Mouse (Mus musculus) right cerebral cortex, postnatal 14 days (tissue): ENCODE measurements around the gene Klhl5.
A peak's percentile ranks its signal among the peaks of the same experiment; 100 is the strongest.

Source experiments
- DNase-seq: peaks from one replicate; pipeline ENCODE4 v3.0.0; 2022

The Klhl5 gene

DNA sequence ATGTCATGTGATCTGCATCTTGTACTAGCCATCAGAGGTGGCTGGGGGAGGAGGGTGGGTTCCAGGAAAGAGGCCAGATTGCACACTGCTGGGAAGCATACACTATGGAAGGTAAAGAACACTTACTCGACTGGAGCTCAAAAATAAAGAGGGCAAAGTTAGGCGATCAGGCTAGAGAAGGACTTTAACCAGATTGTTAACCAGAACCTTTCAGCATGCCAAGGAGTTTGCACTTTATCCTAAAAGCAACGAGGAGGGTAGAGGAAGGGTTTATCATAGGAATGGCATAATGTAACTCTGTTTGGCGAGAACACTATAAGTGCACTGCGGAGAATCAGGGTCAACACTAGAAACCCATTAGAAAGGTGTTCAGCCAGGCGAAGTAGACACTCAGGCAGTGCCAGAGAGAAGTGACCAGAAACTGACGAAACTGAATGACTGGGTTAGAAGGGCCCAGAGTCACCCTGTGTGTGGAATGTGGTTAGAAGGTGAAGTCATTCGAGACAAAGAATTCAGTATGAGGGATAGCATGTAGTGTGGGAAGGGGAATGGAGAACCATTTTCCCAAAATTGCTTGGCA lies 43.1 kb downstream of the Klhl5 start:
- no peak for DNase-seq

DNA sequence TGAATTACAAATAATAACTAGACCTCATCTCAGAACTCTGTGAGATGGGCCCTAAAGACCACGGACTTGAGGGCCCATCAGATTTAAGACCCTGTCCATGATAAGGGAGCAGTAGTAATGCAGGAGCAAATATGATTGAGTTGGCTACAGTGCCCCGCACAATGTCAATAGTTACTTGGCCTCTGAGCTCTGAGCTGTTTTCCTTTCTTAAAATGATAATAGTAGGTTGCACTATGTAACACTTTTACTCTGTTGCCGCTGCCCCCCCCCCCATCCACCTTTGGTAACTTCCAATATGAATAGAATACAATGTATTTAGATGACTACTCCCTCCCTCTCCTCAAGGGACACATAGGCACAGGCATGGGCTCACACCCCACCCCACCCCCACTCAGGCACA lies 43.9 kb downstream of the Klhl5 start:
- no peak for DNase-seq

DNA sequence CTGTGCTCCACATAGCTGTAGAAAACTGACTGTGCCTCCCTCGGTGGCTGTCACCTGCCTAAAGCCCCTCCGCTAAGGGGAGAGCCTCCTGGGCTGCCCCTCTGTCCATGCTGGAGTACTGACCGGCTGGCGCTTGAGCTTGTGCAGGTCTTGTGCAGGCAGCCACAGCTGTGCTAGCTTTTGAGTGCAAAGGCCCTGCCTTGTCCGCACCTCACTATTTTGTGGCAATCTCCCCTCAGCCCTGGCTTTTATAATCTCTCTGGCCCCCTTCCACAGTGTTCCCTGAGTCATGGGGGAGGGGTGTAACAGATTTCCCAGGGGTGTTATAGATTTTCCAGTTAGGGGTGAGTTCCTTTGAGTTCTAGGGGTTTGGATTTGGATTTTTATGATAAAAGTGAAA lies 44.4 kb downstream of the Klhl5 start:
- no peak for DNase-seq

DNA sequence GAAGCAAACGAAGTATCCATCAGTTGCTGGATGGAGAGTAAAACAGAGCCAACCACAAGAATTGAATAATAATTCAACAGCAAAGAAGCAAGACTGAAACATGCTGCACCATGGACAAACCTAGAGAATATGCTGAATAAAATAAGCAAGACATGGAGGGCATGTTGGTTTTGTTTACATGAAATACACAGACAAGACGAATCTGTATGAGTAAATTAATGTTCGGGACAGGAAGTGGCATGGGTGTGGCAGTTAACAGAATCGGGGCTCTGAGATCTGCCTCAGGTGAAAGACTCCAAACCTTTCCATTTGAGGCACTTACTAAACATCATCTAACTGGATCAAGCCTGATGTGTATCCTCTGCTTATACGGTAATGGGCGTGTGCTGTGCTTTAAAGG lies 46.9 kb downstream of the Klhl5 start:
- DNase-seq, result no peak

DNA sequence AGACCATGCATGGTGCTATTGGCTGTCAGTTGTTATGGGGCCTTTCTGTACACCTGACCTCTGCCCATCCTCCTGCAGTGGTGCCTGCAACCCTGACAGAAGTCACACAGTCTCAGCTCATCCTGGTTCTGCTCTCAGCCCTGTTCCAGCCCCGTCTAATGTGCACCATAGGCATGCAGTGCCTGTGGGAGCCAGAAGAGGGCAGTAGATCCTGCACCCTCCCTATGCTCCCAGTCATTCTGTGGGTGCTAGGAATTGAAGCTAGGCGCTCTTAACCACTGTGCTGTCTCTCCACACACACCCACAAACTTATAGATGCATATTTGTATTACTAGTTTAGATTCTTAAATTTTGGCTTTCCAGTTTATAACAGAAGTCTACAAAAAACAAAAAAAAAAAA lies 49.5 kb downstream of the Klhl5 start:
- no peak for DNase-seq

DNA sequence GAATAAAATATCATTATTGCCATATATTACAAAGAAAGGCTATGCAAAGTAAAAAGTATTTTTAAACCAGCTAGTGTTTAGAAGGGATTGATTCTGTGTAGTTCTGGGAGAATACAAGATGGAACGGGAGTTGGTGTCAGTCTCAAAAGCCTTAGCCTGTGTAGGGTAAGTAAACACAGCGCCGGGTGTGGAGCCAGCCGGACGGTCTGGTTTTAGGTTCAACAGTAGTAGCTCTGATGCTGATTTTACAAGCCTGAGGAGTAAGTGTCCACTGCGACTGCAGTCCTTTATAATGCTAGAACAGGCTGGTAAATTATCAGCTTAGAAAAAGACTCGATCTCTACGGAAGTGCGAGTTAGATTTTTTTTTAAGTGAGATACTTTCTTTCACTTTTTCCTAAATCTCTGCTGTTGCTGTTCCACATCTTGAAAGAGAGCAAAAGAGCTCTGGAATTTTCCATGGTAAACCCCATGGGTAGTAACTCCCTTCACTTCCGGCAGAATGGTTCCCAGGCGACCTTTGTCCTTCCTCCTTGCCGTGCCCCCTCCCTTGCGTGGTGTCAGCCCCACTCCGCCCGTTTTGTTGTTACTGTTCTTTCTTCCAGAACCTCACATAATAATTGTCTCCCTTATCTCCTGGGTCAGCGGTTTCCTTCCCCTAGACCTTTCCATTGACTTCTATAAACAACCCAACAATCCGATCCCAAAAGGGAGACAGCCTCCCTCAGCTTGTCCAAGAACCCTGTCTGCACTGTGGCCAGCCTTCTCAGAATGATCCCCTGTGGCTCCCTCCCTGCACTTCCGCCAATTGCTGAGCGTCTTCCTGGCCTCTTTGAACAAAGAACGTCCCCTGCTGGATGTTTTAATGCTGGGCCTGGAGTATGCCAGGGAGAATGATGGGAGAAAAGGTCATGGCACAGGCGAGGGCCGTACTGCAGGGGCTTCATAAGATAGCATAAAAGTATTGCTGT lies 50.4 kb downstream of the Klhl5 start:
- no peak for DNase-seq

DNA sequence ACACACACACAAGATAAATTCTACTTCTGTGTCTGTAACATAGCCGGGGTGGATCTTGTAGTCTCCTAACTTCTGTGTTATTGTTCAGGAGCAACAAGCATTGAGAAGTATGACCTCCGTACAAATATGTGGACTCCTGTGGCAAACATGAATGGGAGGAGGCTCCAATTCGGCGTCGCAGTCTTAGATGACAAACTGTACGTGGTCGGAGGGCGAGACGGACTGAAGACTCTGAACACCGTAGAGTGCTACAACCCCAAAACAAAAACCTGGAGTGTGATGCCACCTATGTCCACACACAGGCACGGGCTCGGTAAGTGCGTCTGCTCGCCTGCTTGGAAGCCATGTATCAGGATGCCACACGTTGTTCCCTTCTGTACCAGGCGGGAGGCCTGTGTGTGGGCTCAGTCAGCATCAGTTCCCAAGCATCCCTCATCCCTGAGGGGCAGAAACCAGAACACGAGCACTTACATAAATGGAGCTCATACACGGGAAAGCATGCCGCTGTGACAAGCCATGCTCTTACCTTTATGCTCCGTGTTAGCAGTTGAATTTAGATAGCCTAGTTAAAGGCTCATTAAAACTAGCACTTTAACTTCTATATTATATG lies 51.5 kb downstream of the Klhl5 start:
- no peak for DNase-seq

DNA sequence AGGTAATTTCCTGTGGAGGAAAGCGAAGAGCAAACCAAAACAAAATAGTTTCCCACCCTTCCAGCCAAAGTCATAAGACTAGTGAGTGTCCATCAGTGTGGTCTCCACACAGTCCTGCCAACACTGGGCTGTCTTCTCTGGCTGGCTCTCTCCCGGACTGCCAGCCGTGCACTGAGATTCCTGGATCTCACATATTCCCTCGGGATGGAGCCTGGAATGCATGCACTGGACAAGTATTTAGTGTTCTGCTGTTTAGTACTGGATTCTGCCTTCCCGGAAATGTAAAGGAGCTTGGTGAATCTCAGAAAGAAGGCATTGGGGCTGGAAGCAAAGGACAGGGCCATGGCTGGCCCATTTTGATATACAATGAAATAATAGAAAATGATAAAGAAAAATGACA lies 55.7 kb downstream of the Klhl5 start:
- DNase-seq, result no peak

DNA sequence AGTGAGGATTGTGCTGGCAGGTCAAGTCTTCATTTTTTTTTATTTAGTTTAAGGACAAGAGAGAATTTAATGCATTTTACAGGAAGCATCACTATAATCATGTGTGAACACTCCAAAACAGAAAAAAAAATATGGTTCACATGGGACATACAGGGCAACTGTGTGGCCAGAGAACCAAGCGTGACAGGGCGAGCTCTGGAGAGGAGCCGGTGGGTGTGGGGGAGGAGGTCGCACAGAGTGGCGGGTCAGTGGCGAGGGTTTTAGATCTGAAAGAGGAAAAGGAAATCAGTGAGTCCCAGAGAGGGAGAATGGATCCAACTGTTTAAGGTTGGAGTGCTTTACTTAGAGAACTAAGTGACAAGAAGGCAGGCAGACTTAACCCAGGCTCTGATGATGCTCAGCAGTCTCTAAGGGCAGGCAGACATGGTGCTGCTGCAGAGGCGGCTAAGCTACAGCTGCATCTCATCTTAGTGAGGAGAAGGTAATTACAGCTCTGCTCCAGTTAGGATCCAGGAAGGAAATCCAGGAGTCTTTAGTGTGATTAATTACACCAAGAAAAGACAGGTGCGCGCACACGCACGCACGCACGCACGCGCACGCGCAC lies 56.3 kb downstream of the Klhl5 start:
- no peak for DNase-seq

DNA sequence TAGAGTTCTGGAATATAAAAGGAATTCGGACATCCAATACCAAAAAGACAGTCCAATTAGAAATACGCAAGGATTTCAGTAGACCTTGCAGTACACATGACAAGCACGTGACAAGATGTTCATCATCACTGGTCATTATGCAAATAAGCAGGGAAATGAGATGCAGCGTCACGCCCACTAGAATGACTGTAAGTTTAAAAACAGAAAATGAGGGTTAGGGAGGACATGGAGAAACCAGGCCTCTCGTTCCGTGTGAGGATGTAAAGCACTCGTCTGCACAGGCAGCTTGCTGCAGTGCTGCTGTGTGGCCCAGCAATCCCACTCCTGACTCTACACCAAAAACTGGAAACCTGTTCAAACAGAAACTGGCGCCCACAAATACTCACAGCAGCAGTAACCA lies 62.9 kb downstream of the Klhl5 start:
- no peak for DNase-seq

DNA sequence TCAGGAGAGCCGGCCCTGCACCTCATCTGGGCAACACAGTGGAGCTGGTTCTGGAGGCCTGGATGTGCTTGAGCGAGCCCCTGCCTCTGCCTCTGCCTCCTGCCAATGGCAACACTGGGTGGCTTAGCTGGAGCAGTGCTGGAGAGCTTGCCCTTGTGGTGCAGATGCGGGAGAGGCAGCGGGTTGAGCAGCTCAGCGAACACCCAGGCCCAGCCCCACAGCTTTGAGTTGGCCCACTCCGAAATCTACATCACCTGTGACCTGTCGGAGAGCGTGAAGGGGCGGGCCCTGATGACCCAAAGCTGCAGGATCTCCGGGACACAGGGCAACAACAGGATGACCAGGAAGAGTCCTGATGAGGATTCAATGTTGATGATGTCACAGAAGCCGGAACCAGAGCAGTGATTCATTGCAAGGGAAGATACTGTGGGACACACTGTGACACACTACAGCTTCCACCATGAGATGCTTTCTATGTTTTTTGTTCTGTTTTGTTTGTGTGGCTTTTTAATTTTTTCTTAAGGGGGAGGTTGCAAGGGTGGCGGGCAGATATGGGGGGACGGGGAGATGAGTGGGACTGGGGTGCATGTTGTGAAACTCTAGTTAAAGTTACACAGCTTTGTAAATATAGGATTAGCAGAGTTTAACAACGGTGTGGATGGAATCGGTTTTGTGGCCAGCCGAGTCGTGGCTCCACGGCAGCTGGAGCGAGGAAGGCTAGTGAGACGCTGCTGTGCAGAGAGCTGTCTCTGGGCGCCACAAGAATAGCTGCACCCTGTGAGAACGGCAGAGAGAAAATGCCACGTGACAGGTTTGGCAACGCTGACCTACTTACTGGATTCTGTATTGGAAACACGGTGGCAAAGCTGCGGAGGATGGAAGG lies 67.9 kb downstream of the Klhl5 start:
- peak; percentile 63 for DNase-seq

DNA sequence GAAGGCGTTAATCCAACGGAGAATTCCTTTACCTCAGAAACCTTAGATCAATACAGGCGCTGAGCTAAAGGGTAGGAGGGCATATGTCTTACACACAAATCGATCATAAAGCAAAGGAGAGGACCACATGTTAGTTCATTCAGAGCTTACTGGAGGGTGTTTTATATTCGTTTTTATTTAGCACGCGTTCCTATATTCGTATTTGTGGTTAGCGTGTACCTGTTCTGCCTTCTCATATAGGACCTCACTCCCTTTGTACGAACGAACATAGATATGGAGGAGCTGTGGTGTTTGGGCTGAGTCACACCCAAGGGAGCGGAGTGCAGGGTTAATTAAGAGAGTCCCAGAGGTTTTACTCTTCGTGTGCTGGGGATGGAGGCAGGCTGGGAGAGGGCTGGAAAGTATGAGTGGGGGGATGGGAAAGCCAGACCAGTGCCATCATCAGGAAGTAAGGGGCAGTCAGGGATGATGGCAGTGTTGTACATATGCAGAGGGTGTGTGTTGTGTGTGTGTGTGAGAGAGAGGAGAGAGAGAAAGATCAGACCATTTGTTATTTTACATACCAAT lies 68.7 kb downstream of the Klhl5 start:
- no peak for DNase-seq

DNA sequence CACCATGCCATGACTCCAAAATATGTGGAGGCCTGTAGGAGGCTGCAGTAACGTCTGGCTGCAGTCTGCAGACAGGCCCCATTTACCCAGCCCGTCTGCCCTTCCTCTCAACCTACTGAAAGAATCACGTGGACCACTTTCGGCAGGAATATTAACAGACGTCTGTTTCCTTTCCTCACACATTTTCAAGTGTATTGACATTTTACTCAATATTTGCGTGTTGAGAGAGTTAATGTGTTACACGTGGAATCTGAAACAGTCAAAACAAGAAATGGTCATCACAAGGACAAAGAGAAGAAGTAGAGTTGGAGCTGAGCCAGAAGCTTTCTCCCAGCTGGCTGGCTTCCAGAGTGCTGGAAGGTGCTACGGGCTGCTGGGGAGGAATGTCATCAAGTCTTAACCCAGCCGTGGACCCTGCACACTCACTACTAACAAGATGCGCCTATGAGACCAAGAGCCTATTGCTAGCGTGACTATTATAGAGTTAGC lies 69.7 kb downstream of the Klhl5 start:
- no peak for DNase-seq

DNA sequence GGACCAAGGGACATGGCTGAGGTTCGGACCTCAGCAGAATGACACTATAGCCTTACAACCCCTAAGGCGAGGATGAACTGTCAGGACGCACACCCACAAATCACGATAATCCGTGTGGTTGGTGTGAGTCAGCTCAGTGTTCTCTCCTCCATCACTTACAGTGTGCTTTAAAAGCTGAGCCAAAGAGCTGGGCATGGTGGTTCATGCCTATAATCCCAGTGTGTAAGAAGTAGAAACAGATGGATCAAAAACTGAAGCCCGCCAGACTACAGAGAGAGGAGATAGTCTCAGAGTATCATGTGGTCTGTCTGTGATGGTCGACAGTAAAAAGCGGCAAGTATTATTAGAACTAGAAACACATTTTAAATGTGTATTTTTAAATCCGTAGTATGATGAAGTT lies 71.1 kb downstream of the Klhl5 start:
- no peak for DNase-seq

DNA sequence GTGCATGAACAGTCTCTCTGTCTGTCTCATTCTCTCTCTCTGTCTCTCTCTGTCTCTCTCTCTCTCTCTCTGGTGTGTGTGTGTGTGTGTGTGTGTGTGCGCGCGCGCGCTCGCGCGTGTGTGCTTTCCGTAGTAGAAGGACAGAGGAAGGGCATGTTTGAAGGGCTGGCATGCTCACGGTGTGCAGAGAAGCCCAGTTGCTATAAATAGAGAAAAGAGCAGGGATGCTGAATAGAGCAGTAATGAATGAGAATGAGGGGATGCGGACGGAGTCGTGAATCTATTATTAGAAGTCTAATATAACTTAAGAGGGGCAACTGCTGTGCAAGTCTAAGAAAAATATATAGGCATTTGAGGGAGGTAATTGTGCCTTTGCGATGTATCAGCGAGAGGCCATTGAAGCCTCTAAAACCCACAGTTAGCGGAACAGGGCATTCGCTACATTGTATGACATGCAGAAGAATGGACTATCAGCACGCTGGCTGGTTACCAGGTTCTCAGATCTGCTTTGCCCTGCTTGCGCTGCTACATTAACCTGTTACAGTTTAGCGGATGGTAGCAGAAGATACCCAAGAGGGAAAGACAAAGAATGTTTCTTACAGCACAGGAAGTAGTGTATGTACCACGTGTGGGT lies 73.9 kb downstream of the Klhl5 start:
- no peak for DNase-seq

DNA sequence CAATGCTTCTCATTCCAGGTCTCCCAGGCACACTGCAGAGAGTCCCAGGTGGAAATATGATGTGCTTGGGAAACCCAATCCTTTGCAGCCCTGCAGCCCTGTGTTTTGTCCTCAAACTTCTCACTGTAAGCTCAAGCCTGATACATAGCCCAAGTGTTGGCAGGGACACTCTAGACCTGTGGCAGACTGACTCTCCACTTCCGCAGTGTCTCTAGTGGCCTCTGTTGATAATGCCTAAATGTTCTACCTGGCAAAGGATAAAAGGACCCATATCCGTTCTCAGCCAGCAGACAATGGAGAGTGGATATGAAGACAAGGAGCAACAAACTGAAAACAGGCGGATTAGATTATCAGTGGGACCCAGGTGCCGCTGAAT lies 74.4 kb downstream of the Klhl5 start:
- DNase-seq, result no peak

DNA sequence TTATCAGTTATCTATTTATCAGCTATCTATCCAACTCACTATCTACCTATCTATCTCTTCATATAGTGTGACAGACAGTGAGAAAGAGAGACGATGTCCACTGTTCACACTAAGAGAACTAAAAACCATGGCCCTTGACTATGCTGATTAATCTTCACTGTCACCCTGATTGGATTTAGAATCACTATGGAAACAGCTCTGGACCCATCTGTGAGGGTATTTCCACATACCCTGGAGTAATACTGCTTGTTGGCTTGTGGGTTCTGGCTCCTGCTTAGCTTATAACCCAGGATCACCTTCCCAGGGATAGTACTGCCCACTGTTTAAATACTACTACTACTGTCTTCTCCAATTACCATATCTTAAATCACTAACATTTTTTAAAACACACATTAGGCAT lies 74.9 kb downstream of the Klhl5 start:
- no peak for DNase-seq

DNA sequence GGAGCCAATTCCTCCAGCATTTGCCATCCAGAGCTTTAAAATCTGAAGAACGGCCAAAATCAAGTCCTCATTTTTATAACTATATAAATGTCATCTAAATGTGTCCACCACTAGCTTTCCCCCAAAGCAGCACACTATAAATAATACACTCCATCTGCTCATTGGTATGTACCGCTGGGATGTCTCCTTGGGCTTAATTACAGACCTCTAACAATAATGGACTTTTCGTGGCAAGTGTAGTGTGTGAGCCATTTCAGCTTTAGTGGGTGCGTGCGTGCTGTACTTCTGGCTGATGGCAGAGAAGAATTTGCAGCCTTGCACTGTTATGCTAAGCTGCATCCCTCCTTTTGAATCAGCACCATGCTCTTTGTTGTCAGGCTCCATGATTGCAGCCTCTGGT lies 84.3 kb downstream of the Klhl5 start:
- DNase-seq, result no peak

DNA sequence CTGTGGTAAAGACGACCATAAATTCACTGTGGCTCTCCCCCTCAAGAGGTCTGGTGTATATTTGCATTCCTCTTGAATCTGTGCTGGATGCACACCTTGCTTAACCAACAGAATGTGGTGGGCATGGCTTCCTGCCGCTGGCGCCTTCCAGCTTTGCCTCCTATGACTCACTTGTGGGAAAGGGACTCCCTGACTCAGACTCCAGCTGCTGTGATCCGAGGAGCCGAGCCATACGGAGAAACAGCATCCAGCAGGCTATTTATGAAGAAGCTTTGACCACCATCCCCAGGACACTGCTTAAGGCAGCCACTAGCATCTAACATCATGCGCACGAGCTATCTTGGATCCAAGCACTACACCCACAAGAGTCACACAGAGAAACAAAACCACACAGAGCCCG lies 87.1 kb downstream of the Klhl5 start:
- DNase-seq, result no peak

DNA sequence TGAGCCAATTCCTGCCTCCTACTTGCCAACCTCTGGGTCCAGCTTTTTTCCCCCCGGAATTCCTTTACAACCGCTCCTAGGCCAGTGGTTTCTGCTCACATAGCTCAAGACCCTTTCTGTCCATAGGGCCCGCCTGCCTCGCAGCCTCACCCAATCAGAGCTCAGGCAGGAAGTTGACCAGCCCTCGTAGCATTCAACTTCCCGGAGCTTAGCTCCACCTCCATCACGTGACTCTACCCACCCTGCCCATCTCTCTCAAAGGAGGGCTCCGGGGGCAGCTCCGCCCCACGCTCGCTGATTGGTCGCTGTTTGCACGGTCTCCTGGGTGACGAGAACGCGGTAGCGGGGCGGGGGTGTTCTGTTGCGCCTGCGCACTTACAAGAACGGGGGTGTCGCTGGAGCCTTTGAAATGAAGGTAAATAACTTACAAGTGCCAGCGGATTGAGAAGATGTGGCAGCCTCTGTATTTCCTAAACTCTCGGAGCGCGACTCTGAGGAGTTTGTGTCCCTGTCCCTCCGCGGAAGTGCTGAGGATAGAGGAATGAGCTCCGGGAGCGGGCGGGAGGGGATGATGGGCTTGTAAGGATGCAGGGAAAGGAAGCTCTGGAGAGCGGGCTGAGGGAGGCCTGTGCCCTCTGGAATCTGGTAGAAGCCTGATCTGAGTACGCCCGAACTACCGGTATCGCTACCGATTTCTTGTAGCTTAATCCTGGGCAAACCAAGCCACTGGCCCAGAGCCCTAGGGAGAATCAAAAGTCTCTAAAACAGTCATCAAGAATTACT lies 92.2 kb downstream of the Klhl5 start, which contains the start of gene Wdr19:
Gene Wdr19 (plus strand): TSS at position 351 of the 783 bp plus-strand sequence.
- DNase-seq, result peak; percentile 98

DNA sequence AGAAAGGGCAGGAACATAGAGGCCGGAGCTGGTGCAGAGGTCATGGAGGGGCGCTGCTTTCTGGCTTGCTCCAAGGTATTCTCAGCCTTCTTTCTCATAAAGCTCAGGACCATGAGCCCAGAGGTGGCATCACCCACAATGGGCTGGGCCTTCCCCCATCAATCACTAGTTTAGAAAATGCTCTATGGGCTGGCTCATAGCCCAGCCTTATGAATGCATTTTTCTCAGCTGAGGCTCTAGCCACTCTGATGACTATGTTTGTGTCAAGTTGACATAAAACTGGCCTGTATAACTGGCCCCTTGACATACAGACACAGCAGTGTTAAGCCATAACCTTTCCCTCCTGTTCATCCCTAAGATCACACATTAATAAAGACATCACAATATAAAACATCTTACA lies 97.4 kb downstream of the Klhl5 start:
- DNase-seq, result no peak
